Mouse (Mus musculus): ENCODE data around the gene Neo1. TPM values are rescaled to one million over a fixed set of nuclear protein-coding genes. Genes with fewer than 3 reads are reported as not detected.

Neo1 gene
- polyA plus RNA-seq, 1 experiment from 2014 or later = 11.2 TPM

Other genes with a start within 250 kb of the Neo1 start
- gene Hcn4, start 213.0 kb downstream of the Neo1 start, polyA plus RNA-seq (2015; fragmentation: Nextera tagmentation; extraction: Ambion mirVana) = 0.21 and 0.22 TPM in 2 replicates

Data from intestine, embryonic 16.5 days (tissue).